Mouse (Mus musculus): ENCODE results near the gene Tnpo3.
A peak's percentile ranks its signal among the peaks of the same experiment; 100 is the strongest.

- TF ChIP-seq POLR2A (IDR thresholded peaks at IDR 0.05; ENCODE audit: control insufficient read depth, extremely low read depth, insufficient read depth, low read length, poor library complexity): no peak
- TF ChIP-seq CTCF (IDR thresholded peaks at IDR 0.05; ENCODE audit: borderline replicate concordance, control insufficient read depth, extremely low read depth, insufficient read depth, low read length, poor library complexity): peak; percentile 53; the same call in 1 of the 2 replicates
Measured at GRCm38 (mm10) chr6:29609111-29610019, at the start of gene Tnpo3.
